Mouse (Mus musculus) embryonic facial prominence, embryonic 11.5 days (tissue): ENCODE data around the gene Gcnt4. TPM values are rescaled to one million over a fixed set of nuclear protein-coding genes. Genes with fewer than 3 reads are reported as not detected.

ENCODE experiments used
- ATAC-seq: fragments of 200-750 bp; cut with Nextera tagmentation; replicated peaks from 2 replicates; pipeline ENCODE4 v1.8.0; 2017; ENCODE audit warnings: low read depth; ENCODE audit not compliant: insufficient number of reproducible peaks, low FRiP score, low TSS enrichment
- DNase-seq: peaks from one replicate; pipeline ENCODE4 v3.0.0-alpha.2; 2015; ENCODE audit warnings: low spot score
- H3K27ac ChIP-seq: fragments of 300-500 bp; sonication (generic); replicated peaks from 2 replicates; pipeline ENCODE4 v1.5.1; 2014; ENCODE audit warnings: mild to moderate bottlenecking, low read depth, low read length, control low read depth
- H3K27me3 ChIP-seq: fragments of 300-500 bp; sonication (generic); 2 replicates; pipeline ENCODE4 v1.6.1; 2014; ENCODE audit warnings: mild to moderate bottlenecking, low read length, moderate library complexity, mixed read lengths; ENCODE audit not compliant: control insufficient read depth, insufficient read depth
- H3K36me3 ChIP-seq: fragments of 300-500 bp; sonication (generic); replicated peaks from 2 replicates; pipeline ENCODE4 v1.6.1; 2014; ENCODE audit warnings: low read depth, mild to moderate bottlenecking, low read length, moderate library complexity, mixed read lengths; ENCODE audit not compliant: control insufficient read depth, insufficient read depth
- H3K4me1 ChIP-seq: fragments of 300-500 bp; sonication (generic); 2 replicates; pipeline ENCODE4 v1.6.1; 2014; ENCODE audit warnings: low read length, mixed read lengths; ENCODE audit not compliant: control insufficient read depth, insufficient read depth
- H3K4me2 ChIP-seq: fragments of 300-500 bp; sonication (generic); 2 replicates; pipeline ENCODE4 v1.6.1; 2014; ENCODE audit warnings: low read depth, mild to moderate bottlenecking, control low read depth, low read length, moderate library complexity
- H3K4me3 ChIP-seq: fragments of 300-500 bp; sonication (generic); 2 replicates; pipeline ENCODE4 v1.5.1; 2014; ENCODE audit warnings: low read depth, low read length, control low read depth
- H3K9ac ChIP-seq: fragments of 300-500 bp; sonication (generic); replicated peaks from 2 replicates; pipeline ENCODE4 v1.6.1; 2014; ENCODE audit warnings: mild to moderate bottlenecking, control low read depth, low read length
- H3K9me3 ChIP-seq: fragments of 300-500 bp; sonication (generic); replicated peaks from 2 replicates; pipeline ENCODE4 v1.6.1; 2016; ENCODE audit warnings: mild to moderate bottlenecking, low read length, inconsistent platforms, mixed read lengths; ENCODE audit not compliant: control insufficient read depth
- WGBS: fragments of 180-500 bp; shearing (Covaris S2); extraction: QIAGEN DNeasy Blood & Tissue Kit; methylation state at CpG from one replicate; pipeline ENCODE4 v1.1.7; 2014; 5-methylcytosine and 5-hydroxymethylcytosine counted together
- polyA plus RNA-seq: library from polyadenylated mRNA; unstranded; fragments of >200 nt; fragmentation: Nextera tagmentation; extraction: Ambion mirVana; gene quantifications from 2 replicates; pipeline ENCODE4 v1.2.1, GENCODE M21; 2014

The Gcnt4 gene
- polyA plus RNA-seq, 1 experiment from 2014 or later: 0.07 TPM

GRCm38 (mm10) chr13:96960019-96960418 lies 35.5 kb downstream of the Gcnt4 start:
- DNase-seq (no peak), ATAC-seq (no peak)
- WGBS: 90% methylated on average over 1 of the region's 1 CpGs
- Histone ChIP-seq H3K4me2 (no peak overlapping the region), H3K4me3 (no peak overlapping the region), H3K9me3 (no peaks in the 10 kb centered on the region), H3K4me1 (no peaks in the 10 kb centered on the region), H3K27me3 (no peaks in the 10 kb centered on the region), H3K27ac (no peak overlapping the region), H3K36me3 (no peaks in the 10 kb centered on the region), H3K9ac (no peak overlapping the region)

GRCm38 (mm10) chr13:96961366-96962157 lies 37.1 kb downstream of the Gcnt4 start:
- H3K4me3 ChIP-seq: no peak overlapping the region
- DNase-seq (no peak), ATAC-seq (no peak)
- no peaks in the 10 kb centered on the region for H3K36me3 ChIP-seq
- no peak overlapping the region for H3K9ac ChIP-seq
- no peak overlapping the region for H3K4me2 ChIP-seq
- no peaks in the 10 kb centered on the region for H3K4me1 ChIP-seq
- H3K9me3 ChIP-seq: no peaks in the 10 kb centered on the region
- WGBS: 81% methylated on average over 9 of the region's 9 CpGs
- no peaks in the 10 kb centered on the region for H3K27me3 ChIP-seq
- no peak overlapping the region for H3K27ac ChIP-seq

GRCm38 (mm10) chr13:96962801-96963200 lies 38.3 kb downstream of the Gcnt4 start:
- ATAC-seq: no peak
- no peak for DNase-seq

GRCm38 (mm10) chr13:96964981-96965380 lies 40.5 kb downstream of the Gcnt4 start:
- WGBS: 84% methylated on average over 7 of the region's 7 CpGs
- no peak for DNase-seq
- H3K27me3 ChIP-seq: no peaks in the 10 kb centered on the region
- H3K9me3 ChIP-seq: no peaks in the 10 kb centered on the region
- no peak overlapping the region for H3K4me2 ChIP-seq
- no peaks in the 10 kb centered on the region for H3K36me3 ChIP-seq
- no peaks in the 10 kb centered on the region for H3K4me1 ChIP-seq
- H3K4me3 ChIP-seq: no peak overlapping the region
- no peak for ATAC-seq
- H3K27ac ChIP-seq: no peak overlapping the region
- H3K9ac ChIP-seq: no peak overlapping the region

More at GRCm38 (mm10) chr13:96962801-96963200, 38.3 kb downstream of the Gcnt4 start:
- no peak overlapping the region for H3K27ac ChIP-seq
- no peak overlapping the region for H3K4me3 ChIP-seq
- H3K4me1 ChIP-seq: no peaks in the 10 kb centered on the region
- 82% methylated on average over 5 of the region's 5 CpGs for WGBS
- H3K4me2 ChIP-seq: no peak overlapping the region
- H3K36me3 ChIP-seq: no peaks in the 10 kb centered on the region
- no peaks in the 10 kb centered on the region for H3K9me3 ChIP-seq
- no peaks in the 10 kb centered on the region for H3K27me3 ChIP-seq
- H3K9ac ChIP-seq: no peak overlapping the region

- H3K4me1 ChIP-seq: no peaks in the 10 kb centered on the region
- no peaks in the 10 kb centered on the region for H3K9me3 ChIP-seq
- H3K9ac ChIP-seq: no peak overlapping the region
- H3K27ac ChIP-seq: no peak overlapping the region
- ATAC-seq (no peak), DNase-seq (no peak)
- H3K27me3 ChIP-seq: no peaks in the 10 kb centered on the region
- no peak overlapping the region for H3K4me2 ChIP-seq
- 81% methylated on average over 15 of the region's 15 CpGs for WGBS
- no peak overlapping the region for H3K4me3 ChIP-seq
- no peaks in the 10 kb centered on the region for H3K36me3 ChIP-seq
Observed at GRCm38 (mm10) chr13:96966210-96967089, 42.0 kb downstream of the Gcnt4 start.

GRCm38 (mm10) chr13:96967091-96967490 lies 42.6 kb downstream of the Gcnt4 start:
- no peak for DNase-seq
- WGBS: 93% methylated on average over 5 of the region's 5 CpGs
- no peak overlapping the region for H3K27ac ChIP-seq

GRCm38 (mm10) chr13:96967822-96968221 lies 43.3 kb downstream of the Gcnt4 start:
- no peak for DNase-seq
- H3K27ac ChIP-seq: no peak overlapping the region
- no peaks in the 10 kb centered on the region for H3K36me3 ChIP-seq
- no peak overlapping the region for H3K4me3 ChIP-seq
- no peaks in the 10 kb centered on the region for H3K9me3 ChIP-seq
- no peak overlapping the region for H3K4me2 ChIP-seq
- 81% methylated on average over 2 of the region's 2 CpGs for WGBS
- no peaks in the 10 kb centered on the region for H3K27me3 ChIP-seq
- no peak for ATAC-seq
- H3K4me1 ChIP-seq: no peaks in the 10 kb centered on the region
- H3K9ac ChIP-seq: no peak overlapping the region

More at GRCm38 (mm10) chr13:96967091-96967490, 42.6 kb downstream of the Gcnt4 start:
- Histone ChIP-seq H3K9me3 (no peaks in the 10 kb centered on the region), H3K4me3 (no peak overlapping the region), H3K27me3 (no peaks in the 10 kb centered on the region), H3K9ac (no peak overlapping the region), H3K36me3 (no peaks in the 10 kb centered on the region), H3K4me2 (no peak overlapping the region), H3K4me1 (no peaks in the 10 kb centered on the region)
- no peak for ATAC-seq

- 81% methylated on average over 4 of the region's 4 CpGs for WGBS
- Histone ChIP-seq H3K9ac (no peak overlapping the region), H3K36me3 (no peaks in the 10 kb centered on the region), H3K27ac (no peak overlapping the region), H3K27me3 (no peaks in the 10 kb centered on the region), H3K4me1 (no peaks in the 10 kb centered on the region), H3K4me2 (no peak overlapping the region), H3K9me3 (no peaks in the 10 kb centered on the region), H3K4me3 (no peak overlapping the region)
- ATAC-seq: no peak
- no peak for DNase-seq
Observed at GRCm38 (mm10) chr13:96971076-96971475, 46.6 kb downstream of the Gcnt4 start.
